Mouse (Mus musculus) lung, postnatal 0 days (tissue): ENCODE results near the gene Lrrtm1. TPM values are rescaled to one million over a fixed set of nuclear protein-coding genes. Genes with fewer than 3 reads are reported as not detected.

Source experiments
- ATAC-seq: fragments of 200-750 bp; cut with Nextera tagmentation; 2 replicates; pipeline ENCODE4 v1.8.0; 2017; ENCODE audit warnings: moderate library complexity
- DNase-seq: peaks from one replicate; pipeline ENCODE4 v3.0.0-alpha.2; 2016; ENCODE audit warnings: low spot score
- H3K27ac ChIP-seq: fragments of 300-500 bp; sonication (generic); 2 replicates; pipeline ENCODE4 v1.5.1; 2014; ENCODE audit warnings: antibody characterized with exemption, mild to moderate bottlenecking, low read length, mixed read lengths
- H3K27me3 ChIP-seq: fragments of 300-500 bp; sonication (generic); replicated peaks from 2 replicates; pipeline ENCODE4 v1.6.1; 2014; ENCODE audit warnings: low read length, mixed read lengths; ENCODE audit not compliant: insufficient read depth
- H3K36me3 ChIP-seq: fragments of 300-500 bp; sonication (generic); 2 replicates; pipeline ENCODE4 v1.6.1; 2014; ENCODE audit warnings: low read length, mixed read lengths; ENCODE audit not compliant: insufficient read depth
- H3K4me1 ChIP-seq: fragments of 300-500 bp; sonication (generic); 2 replicates; pipeline ENCODE4 v1.6.1; 2014; ENCODE audit warnings: antibody characterized with exemption, low read depth, low read length, mixed read lengths; ENCODE audit not compliant: insufficient read depth
- H3K4me2 ChIP-seq: fragments of 300-500 bp; sonication (generic); replicated peaks from 2 replicates; pipeline ENCODE4 v1.6.1; 2014; ENCODE audit warnings: low read depth, mild to moderate bottlenecking, low read length, moderate library complexity, mixed read lengths
- H3K4me3 ChIP-seq: fragments of 300-500 bp; sonication (generic); 2 replicates; pipeline ENCODE4 v1.5.1; 2014; ENCODE audit warnings: low read depth, low read length
- H3K9ac ChIP-seq: fragments of 300-500 bp; sonication (generic); replicated peaks from 2 replicates; pipeline ENCODE4 v1.6.1; 2014; ENCODE audit warnings: low read depth, mild to moderate bottlenecking
- H3K9me3 ChIP-seq: fragments of 300-500 bp; sonication (generic); 2 replicates; pipeline ENCODE4 v1.6.1; 2016; ENCODE audit warnings: low read length, mixed read lengths
- CTCF ChIP-seq: IDR thresholded peaks from 2 replicates; pipeline ENCODE4 v1.5.1; 2016; ENCODE audit warnings: antibody characterized with exemption, mild to moderate bottlenecking
- EP300 ChIP-seq: IDR thresholded peaks from 2 replicates; pipeline ENCODE4 v1.6.1; 2016; ENCODE audit warnings: antibody characterized with exemption, mild to moderate bottlenecking, control low read depth
- WGBS: fragments of 180-500 bp; shearing (Covaris S2); extraction: QIAGEN DNeasy Blood & Tissue Kit; methylation state at CpG from one replicate; pipeline ENCODE4 v1.1.7; 2014; 5-methylcytosine and 5-hydroxymethylcytosine counted together
- polyA plus RNA-seq: library from polyadenylated mRNA; unstranded; fragments of >200 nt; fragmentation: Nextera tagmentation; extraction: Ambion mirVana; gene quantifications from 2 replicates; pipeline ENCODE4 v1.2.1, GENCODE M21; 2015

The Lrrtm1 gene
- polyA plus RNA-seq, result 0.14 and 0.29 TPM in 2 replicates

- no peaks in the 10 kb centered on the region for H3K9me3 ChIP-seq
- H3K36me3 ChIP-seq, result no peaks in the 10 kb centered on the region
- peak within 1 kb of the TSS; percentile 51 for H3K4me2 ChIP-seq
- no peak for DNase-seq
- WGBS, result 1% methylated on average over 53 of the region's 53 CpGs
- no peak within 1 kb of the TSS for H3K9ac ChIP-seq
- 0 out of 2 replicates have a peak, but pooled peaks cover 2% of the 10 kb centered on the region for H3K4me1 ChIP-seq
- no peak within 1 kb of the TSS for H3K27ac ChIP-seq
- TF ChIP-seq EP300, result no peak
- H3K4me3 ChIP-seq, result peak within 1 kb of the TSS; percentile 25
- H3K27me3 ChIP-seq, result peaks cover 27% of the 10 kb centered on the region
- ATAC-seq, result no peak
These were observed at the start of gene Lrrtm1 for GRCm38 (mm10) chr6:77242601-77243406. TSS of gene Lrrtm1 (plus strand) at chr6:77242689.

GRCm38 (mm10) chr6:77196650-77197049, 45.8 kb upstream of the Lrrtm1 start:
- no peaks in the 10 kb centered on the region for H3K9me3 ChIP-seq
- no peak for ATAC-seq
- no peak overlapping the region for H3K9ac ChIP-seq
- TF ChIP-seq EP300, result no peak
- TF ChIP-seq CTCF, result no peak
- WGBS, result 67% methylated on average over 3 of the region's 3 CpGs
- no peaks in the 10 kb centered on the region for H3K27me3 ChIP-seq
- H3K4me1 ChIP-seq, result no peaks in the 10 kb centered on the region
- H3K27ac ChIP-seq, result no peak overlapping the region
- no peak overlapping the region for H3K4me2 ChIP-seq
- H3K36me3 ChIP-seq, result no peaks in the 10 kb centered on the region
- no peak for DNase-seq
- no peak overlapping the region for H3K4me3 ChIP-seq

GRCm38 (mm10) chr6:77199375-77199774, 43.1 kb upstream of the Lrrtm1 start:
- Histone ChIP-seq H3K9ac (no peak overlapping the region), H3K27ac (no peak overlapping the region), H3K4me1 (no peaks in the 10 kb centered on the region), H3K4me2 (no peak overlapping the region), H3K27me3 (no peaks in the 10 kb centered on the region), H3K4me3 (no peak overlapping the region), H3K36me3 (no peaks in the 10 kb centered on the region), H3K9me3 (no peaks in the 10 kb centered on the region)
- WGBS, result 79% methylated on average over 2 of the region's 2 CpGs
- ATAC-seq (no peak), DNase-seq (no peak)
- TF ChIP-seq EP300 (no peak), CTCF (no peak)

- TF ChIP-seq EP300 (no peak), CTCF (no peak)
- Histone ChIP-seq H3K4me3 (no peak overlapping the region), H3K4me1 (no peaks in the 10 kb centered on the region), H3K4me2 (no peak overlapping the region), H3K36me3 (no peaks in the 10 kb centered on the region), H3K9me3 (no peaks in the 10 kb centered on the region), H3K9ac (no peak overlapping the region), H3K27ac (no peak overlapping the region), H3K27me3 (no peaks in the 10 kb centered on the region)
- 74% methylated on average over 1 of the region's 1 CpGs for WGBS
- DNase-seq (no peak), ATAC-seq (no peak)
These were observed 33.3 kb upstream of the Lrrtm1 start for GRCm38 (mm10) chr6:77209183-77209582.

GRCm38 (mm10) chr6:77209929-77210328, 32.6 kb upstream of the Lrrtm1 start:
- no peak overlapping the region for H3K9ac ChIP-seq
- TF ChIP-seq CTCF (no peak), EP300 (no peak)
- WGBS, result 66% methylated on average over 3 of the region's 3 CpGs
- no peak overlapping the region for H3K4me3 ChIP-seq
- ATAC-seq, result no peak
- no peaks in the 10 kb centered on the region for H3K9me3 ChIP-seq
- no peaks in the 10 kb centered on the region for H3K4me1 ChIP-seq
- no peaks in the 10 kb centered on the region for H3K27me3 ChIP-seq
- no peak for DNase-seq
- H3K27ac ChIP-seq, result no peak overlapping the region
- H3K36me3 ChIP-seq, result no peaks in the 10 kb centered on the region
- H3K4me2 ChIP-seq, result no peak overlapping the region

- Histone ChIP-seq H3K27me3 (no peaks in the 10 kb centered on the region), H3K4me1 (no peaks in the 10 kb centered on the region), H3K4me3 (no peak overlapping the region), H3K9me3 (no peaks in the 10 kb centered on the region), H3K27ac (no peak overlapping the region), H3K9ac (no peak overlapping the region), H3K4me2 (no peak overlapping the region), H3K36me3 (no peaks in the 10 kb centered on the region)
- no peak for DNase-seq
- ATAC-seq, result no peak
- TF ChIP-seq CTCF (no peak), EP300 (no peak)
- WGBS, result 22% methylated on average over 3 of the region's 3 CpGs
These were observed 28.6 kb upstream of the Lrrtm1 start for GRCm38 (mm10) chr6:77213757-77214409.
